Mouse (Mus musculus) testis, postnatal 14 days (tissue): ENCODE data around the gene Mboat2.

Experiments used
- DNase-seq: peaks from one replicate; pipeline ENCODE4 v3.0.0; 2021; ENCODE audit warnings: low spot score

Gene Mboat2

DNA sequence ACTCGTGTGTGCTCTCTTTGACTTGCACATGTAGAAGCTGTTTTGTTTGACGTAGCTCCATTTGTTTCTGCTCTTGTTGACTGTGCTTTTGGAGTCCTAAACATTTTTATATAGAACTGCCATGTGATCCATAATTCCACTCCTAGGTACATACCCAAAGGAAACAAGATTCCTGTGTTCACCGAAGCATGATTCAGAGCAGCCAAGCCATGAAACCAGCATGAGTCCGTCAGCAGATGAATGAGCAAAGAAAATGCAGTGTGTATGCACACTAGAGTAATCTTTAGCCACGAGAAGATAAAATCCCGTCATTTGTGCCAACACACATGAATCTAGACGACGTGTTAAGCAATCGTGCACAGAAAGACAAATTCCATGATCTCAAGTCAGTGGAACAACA, 67.5 kb downstream of the Mboat2 start:
- DNase-seq = no peak

DNA sequence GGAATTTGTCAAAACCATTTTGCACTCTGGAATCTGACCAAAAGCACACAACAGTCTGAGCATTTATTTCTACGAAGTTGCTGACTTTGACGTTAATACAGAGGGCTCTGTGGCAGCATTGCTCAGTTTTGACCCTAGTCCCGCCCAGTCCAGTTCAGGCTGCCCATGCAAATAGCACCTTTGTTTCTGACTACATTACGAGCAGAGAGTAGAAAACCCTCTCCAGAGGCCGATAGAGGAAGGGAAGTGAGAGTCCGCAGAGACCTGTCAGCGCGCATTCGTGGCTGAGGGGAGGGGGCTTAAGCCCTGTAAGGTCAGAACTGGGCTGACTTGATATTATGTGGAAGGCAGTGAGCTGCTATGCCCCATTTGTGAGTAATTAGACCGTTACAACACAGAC, 69.0 kb downstream of the Mboat2 start:
- DNase-seq = no peak

DNA sequence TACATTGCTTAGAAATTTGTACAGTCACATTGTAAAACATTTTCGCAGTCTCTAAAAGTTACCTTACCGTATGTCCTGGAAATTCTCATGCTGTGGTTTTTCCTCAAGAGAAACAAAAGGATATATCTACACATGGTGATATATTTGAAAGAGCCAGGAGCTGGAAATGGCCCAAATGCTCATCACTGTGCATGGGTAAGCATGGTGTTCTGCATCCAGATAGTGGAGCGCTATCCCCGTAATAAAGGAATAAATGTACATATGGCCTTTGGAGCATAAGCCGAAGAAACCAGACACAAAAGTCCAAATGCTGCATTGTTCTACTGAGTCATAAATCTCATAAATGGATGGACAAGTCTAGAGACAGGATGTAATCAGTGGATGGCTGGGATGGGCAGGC, 72.1 kb downstream of the Mboat2 start:
- no peak for DNase-seq

DNA sequence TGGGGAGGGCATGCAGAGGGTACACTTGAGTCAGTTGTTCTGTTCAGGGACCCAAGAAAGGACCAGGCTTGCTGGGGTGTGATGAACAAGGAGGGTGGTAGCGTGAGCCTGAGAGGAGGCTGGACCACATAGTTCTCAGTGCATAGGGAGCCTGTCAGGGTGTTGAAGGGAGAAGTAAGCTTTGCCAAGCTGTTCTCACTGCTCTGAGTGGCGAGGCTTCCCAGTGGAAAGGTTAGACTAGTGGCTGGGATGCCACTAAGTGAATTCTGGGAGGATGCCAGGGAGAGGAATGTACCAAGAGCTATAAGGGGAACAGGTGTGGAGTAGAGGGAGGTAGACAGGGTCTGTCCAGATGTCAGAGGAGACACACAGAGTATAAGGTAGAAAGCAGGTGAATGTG, 77.2 kb downstream of the Mboat2 start:
- DNase-seq = no peak

DNA sequence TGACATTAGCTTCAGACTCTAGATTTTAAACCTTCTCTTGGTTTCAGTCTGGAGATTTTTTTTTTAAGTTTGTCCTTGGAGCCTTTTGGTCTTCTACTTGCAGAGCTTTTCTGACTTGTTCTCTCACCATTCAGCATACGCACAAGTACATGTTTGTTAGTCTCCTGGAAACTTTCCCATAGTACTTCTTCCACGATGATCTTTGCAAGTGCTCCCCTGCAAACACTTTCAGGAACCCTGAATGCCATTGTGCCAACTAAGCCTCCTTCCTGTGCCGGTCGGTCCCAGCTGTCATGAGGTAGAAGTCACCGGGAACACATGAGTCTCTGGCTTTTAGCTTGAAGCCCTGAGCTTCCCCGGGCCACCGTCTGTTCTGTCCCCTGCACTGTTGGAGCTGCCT, 79.0 kb downstream of the Mboat2 start:
- no peak for DNase-seq

DNA sequence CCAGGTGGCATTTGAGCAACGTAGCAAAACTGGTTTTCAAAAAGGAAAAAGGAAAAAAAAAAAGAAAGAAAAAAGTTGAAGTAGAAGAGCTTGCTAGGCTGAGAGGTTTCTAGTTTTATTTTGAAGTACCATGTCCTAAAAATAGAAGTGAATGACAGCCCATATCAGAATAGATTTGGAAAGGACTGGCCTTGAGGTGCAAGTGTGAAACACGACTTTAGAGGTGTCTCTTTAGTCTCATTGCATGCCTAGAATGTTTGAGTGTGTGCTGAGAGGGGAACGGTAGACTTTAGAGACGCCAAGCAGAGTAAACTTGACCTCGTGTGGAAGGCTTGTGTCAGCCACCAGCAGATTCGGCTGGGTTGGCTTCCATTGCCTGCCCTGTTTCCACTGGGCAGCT, 81.5 kb downstream of the Mboat2 start:
- no peak for DNase-seq

DNA sequence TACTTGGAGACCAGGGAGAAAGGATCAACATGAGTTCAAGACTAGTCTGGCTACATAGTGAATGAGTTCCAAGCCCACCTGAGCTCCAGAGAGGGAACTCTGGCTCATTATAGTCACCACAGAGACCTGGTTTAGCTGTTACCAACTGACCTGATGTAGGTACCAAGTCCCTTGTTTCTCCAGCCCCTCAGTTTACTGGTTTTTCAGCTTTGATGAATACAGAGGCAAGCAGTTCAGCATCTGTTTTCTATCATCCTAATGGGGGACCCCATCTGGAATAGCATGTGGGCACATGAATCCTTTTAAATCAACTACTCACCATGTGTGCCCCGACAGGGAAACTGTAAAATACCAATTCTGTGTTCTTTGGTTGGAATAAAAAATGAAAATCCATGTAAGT, 82.2 kb downstream of the Mboat2 start:
- no peak for DNase-seq

DNA sequence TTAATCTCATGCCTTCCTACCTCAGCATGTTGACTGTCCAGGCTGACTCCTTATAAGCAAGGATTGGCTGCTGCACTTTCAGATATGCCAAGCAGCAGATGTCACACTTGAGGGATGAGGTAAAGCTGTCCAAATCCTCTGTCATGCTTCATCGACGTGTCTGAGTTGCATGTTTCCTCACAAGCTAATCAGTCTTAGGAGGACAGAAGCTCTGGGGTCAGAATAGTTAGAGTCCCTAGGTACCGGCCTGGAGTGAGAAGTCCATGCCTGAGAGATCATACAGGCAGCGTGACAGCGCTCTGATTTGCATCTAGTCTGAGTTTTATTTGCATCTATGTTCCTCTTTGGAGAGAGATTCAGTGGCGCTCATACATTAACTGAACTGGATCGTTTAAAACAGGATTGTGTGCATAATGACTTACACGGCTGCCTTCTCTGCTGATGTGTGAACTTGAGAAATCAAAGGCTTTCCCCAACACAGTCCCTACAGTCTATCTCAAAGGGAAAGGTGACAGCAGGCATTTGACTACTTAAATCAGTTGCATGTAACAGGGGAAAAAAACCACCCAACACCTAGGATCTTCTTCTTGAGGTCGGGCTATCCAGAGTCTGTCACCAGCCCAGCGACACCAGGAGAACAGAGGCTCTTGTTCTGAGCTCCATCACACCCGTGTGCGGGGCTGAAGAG, 88.0 kb downstream of the Mboat2 start:
- DNase-seq = no peak

DNA sequence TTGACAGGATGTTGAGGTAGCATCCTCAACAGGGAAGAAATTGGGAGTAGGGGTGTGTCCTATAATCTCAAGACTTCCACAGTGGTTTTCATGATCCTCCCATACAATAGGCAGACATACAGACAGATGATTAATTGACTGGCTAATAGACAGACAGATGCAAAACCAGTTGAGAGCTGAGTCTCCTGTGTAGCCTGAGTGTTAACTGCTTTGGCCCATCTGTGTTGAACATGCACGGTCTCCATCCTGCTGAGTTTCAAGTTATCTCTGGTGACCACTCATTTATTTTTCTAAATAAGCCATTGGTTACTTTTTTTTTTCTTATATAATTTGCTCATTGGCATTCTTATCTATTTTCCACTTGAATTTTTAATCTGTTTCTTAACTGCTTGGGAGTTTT, 90.2 kb downstream of the Mboat2 start:
- no peak for DNase-seq

DNA sequence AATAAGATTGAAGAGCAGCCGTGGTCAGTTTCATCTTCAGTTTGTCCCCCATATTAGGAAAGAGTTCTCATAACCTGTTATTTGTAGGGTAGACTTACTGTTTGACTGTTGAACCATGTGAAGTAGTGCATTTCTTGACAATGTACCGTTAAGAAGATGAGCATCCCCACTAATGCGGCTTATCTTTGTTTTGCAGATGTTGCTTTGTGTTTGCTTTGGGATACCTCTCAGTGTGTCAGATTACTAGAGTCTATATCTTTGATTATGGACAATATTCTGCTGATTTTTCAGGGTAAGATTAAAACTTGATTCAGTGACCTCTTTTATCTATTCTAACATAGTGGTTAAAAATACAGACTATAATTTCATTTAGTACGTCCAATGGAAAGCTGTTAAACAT, 93.3 kb downstream of the Mboat2 start:
- no peak for DNase-seq

DNA sequence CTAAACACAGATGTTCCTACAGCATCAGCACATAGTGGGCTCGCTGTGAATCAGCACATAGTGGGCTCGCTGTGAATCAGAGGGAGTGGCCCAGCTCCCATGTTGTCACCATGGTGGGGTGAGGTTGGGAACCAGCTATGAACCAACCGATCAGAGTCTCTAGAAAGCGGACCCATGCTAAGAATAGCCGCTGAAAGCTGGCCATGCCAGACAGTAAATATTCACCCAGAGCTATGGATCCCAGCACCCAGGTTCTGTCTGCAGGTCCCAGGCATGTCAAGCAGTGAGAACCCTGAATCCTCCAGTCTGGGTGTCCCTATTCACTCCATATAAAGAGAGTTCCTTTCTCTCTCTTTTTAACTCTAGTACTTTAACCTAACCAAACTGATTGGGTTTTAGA, 94.6 kb downstream of the Mboat2 start:
- no peak for DNase-seq

DNA sequence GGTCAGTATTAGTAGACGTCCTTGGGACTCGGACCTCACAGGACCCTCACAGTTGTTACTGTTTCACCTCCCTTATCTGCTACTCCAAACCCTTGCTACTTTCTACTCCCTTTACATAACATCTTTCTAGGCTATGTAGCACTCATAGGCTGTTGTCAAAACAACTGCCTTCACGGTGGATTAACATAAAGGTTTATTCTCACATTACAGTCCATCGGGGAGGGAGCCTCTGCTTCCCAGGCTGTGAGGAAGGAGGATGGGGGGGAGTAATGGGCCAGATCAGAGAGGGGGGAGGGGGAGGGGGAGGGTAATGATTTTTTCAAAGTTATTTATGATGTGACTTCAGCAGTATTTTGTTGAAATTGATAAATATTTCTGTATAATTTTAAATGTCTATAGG, 95.0 kb downstream of the Mboat2 start:
- no peak for DNase-seq

DNA sequence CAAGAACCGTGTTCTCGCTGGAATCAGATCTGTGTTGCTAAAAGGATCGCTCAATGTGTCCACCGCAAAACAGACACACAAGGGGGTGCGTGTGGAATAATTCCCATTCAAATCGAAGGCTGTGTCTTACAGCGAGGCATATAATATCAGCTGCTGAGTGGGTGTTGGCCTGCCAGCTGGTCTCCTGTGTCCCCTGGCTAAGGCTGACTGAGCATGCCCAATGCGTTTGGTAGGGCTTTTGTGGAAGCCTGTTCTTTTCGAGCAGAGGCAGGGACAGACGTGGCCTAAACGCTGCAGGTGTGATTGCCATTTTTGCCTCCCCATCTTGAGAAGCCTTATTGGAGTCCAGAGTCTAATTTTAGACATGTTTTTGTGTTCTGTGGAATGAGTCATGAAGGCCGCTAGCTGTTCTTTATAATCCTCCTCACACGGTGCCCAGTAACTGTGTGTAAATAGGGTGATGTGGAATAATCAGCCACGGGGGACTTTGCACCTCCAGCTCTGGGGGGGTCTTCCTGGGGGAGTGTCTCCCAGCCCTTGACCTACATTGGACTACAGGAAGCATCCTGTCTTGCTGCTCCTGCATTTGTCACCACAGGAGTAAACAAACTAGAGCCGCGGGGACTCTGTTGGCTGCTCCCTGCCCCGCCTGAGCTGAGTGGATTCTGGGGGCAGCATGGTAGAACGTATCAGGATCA, 97.5 kb downstream of the Mboat2 start:
- no peak for DNase-seq

DNA sequence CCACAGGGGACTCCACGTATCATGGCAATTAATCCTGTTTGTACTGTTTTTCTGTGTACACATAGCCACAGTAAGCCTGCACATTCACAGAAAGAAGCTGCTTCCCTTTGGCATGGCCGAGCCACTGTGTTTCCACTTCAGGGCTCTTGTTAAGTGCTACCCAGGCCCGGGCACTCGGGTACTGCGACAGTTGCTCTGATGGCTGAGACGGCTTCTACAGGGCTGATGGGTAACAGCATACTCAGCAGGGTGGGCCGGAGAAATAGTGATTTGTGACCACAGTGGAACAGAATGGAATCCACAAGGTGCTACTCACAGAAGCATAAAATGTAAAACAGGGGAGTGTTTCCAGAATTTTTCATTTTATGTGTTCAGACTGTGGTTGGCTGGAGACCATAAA, 98.4 kb downstream of the Mboat2 start:
- DNase-seq = no peak

DNA sequence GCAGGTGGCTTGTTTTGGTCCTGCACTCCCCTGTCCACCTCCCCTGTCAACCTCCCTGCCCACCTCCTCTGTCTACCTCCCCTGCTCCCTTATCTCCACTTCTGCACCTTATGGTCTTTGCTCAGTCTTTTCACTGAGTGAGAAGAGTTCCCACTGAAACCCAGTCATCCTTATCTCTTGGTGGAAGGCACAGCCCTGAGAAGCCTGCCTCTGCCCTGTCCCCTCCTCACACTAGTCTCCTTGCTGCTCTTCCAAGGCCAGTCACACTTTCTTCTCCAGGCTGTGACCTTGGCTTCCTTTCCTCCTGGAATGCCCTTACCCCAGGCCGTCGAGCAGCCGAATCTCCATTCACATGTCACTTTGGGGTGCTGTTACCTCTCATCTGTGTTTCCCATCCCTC, 100.1 kb downstream of the Mboat2 start:
- peak; percentile 44 for DNase-seq

DNA sequence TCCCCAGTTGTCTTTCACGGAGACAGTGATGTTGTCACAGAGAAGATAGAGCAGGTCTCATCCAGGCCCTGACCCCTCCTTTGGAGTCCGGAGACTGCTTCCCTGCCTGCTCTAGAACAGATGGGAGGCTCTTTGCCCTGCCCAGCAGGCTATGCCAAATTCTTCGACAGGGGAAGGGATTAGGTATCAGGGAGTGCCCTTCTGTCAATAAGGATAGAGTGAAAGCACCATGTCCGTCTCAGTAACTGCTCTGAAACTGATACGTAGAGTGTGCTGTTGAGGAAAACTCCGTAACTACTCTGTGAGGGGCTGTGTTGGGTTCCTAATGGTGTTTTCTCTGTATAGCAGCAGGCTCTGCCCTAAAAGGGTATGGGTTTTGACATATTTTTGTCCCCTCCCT, 101.4 kb downstream of the Mboat2 start:
- no peak for DNase-seq

DNA sequence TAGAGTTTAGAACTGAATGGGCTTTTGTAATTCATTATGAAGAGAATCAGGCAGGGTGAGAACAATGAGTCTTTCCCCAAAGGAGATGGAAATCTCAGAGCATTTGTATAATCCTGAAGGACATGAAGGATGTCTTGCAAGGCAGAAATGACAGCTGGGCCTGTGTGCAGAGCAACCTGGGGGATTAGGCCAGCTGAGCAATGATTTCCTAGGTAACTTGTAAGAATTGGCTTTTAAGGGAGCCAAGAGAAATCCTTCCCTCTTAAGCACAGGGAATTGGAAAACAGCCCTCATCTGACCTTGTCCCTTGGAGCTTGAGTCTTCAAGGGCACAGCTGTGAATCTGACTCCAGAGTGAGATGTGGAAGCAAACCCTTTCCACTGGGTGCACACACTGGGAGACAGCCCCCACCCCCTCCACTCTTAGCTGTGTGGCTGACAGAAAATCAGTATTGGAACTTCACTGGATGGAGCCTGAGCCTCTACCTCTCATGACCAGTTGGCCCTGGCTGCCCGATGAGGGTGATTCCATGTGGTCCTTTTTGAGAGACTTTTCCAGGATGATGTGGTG, 102.6 kb downstream of the Mboat2 start:
- peak; percentile 23 for DNase-seq

DNA sequence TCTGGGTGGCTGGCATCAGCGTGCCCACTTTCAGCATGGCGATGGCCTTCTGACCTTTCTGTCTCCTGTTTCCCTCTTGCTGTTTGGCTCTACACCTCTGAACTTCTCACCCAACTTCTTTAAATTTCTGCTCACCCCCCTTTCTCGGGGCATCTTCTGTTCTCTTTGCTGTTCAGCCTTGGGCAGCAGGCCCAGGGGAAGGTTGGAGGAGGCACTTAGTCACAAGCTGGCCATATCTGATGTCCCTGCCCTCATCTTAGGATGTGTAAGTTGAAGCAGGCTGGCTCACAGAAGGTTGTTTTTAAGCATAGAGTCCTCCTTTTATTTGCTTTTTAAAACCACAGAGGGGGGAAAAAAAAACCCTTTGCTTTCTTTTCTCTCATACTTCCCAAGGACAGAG, 103.3 kb downstream of the Mboat2 start:
- DNase-seq = peak; percentile 66

DNA sequence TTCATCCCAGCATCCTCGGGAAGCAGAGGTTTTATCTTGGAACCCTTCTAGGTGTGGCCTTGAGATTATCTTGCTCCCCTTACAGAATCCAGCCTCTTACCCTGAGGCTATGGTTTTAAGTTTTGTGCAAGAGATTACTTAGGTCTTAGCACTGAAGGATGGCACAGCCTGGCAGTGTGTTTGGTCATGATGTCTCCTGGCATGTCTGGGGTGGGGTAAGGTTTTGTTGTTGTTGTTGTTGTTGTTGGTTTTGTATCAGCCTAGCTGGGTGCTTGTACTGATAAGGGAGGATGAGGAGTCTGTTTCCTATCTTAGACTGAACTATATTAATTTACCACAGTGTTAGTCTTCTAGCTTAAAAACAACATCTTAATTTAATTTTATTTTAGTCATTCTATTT, 105.6 kb downstream of the Mboat2 start:
- DNase-seq = no peak

DNA sequence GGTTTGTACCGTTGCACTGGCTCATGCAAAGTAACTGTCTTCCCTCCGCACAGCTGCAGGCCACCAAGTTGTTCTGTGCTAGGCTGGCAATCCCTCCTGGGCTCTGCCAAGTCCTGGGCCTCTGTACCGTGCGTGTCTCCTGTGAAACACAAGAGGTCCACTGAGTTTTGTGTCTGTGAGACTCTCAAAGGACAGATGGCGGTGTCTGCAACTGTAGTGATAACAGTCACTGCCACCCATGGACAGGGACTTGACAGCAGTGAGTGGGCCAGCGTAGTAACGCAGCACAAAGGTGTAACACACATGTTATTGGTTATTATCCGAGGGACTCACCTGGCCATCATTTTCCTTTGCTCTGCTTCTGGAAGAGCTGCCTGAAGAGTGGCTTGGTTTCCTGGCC, 108.7 kb downstream of the Mboat2 start:
- DNase-seq = no peak

DNA sequence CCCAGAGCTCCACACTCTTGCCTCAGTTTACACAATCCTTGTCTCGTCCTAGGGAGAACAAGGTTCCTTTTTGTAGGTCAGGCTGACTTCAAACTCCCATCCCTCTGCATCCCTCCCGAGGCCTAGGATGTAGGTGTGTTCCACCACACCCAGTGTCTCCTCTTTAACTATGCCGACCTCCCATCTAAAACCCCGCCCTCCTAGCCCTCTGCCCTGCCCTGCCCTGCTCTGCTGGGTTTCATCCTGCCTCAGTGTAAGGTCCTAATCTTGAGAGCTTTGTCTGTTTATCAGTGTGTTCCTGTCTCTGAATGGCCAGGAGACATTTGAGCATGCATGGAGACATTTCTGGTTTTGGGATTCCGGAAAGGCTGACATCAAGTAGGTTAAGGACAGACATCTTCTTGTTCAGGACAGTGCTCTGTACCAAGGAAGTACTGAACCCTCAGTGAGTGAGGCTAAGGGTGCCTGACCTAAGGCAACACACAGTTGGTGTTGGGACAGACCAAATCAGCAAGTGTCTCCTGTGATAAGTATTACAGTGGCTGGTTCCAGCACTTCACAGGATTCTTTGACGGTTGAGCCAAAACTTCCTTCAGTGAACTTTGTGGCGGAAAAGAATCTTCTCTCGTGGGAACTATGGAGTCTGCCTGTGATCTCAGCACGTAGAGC, 112.1 kb downstream of the Mboat2 start:
- no peak for DNase-seq

DNA sequence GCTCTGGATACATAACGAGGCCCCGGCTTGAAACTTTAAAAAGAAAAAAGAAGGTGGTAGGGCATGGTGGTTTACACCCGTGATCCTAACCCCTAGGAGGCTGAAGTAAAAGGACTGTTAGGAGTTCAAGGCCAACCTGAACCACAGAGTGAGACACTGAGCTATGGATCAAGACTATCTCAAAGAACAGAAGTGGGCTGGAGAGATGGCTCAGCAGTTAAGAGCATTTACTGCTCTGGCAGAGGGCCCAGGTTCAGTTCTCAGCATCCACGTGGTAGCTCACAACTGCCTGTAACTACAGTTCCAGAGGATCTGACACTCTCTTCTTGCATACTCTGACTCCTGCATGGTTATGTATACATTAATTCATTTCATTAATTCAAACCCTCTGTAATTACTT, 112.7 kb downstream of the Mboat2 start:
- DNase-seq = no peak

DNA sequence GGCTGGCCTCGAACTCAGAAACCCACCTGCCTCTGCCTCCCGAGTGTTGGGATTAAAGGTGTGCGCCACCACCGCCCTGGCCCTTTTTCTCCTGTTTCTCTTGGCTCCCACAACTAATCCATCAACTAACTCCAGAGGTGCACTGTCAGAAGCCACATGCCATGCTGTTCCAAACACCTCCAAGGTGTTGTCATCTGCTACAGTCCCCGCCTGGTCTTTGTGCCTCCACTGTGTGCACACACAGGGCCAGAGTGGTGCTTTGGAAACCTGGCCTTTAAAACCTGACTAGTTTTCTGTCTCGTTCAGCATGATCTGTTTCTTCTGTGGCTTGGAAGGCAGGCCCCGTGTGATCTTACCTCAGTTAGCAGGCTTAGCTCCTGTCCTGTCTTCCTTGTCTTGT, 113.9 kb downstream of the Mboat2 start:
- no peak for DNase-seq
